In genomic region chr8:110920773-110921277, GRCm38 (mm10) we compare ENCODE assay signal across 8 mouse cellular contexts. TPM values are rescaled to one million over a fixed set of nuclear protein-coding genes. Genes with fewer than 3 reads are reported as not detected.
A peak's percentile ranks its signal among the peaks of the same experiment; 100 is the strongest.
DNase-seq lines count a peak whose midpoint lies in the region; ATAC-seq and TF ChIP-seq lines count a peak whose summit lies in the region.

No protein-coding gene starts in this region.

- H3K27ac ChIP-seq in layer of hippocampus, adult 2 months = peak overlapping the region; percentile 98
- H3K27ac ChIP-seq in embryonic facial prominence, embryonic 11.5 days (replicated peaks; ENCODE audit: low read depth, low read length) = peak overlapping the region; percentile 73
- no peak overlapping the region for H3K27ac ChIP-seq in hindbrain, embryonic 16.5 days (ENCODE audit: low read depth, low read length)

- peak overlapping the region; percentile 95 for H3K4me3 ChIP-seq in layer of hippocampus, adult 2 months
- peak overlapping the region; percentile 80 for H3K4me3 ChIP-seq in embryonic facial prominence, embryonic 11.5 days (ENCODE audit: low read depth, low read length)
- peak overlapping the region; percentile 92 for H3K4me3 ChIP-seq in hindbrain, embryonic 16.5 days (ENCODE audit: low read length)
- H3K4me3 ChIP-seq in myocyte = peak overlapping the region; percentile 31

- TF ChIP-seq CTCF in layer of hippocampus, adult 2 months (conservative IDR thresholded peaks at IDR 0.05) = no peak

- peak overlapping the region; percentile 89 for H3K4me2 ChIP-seq in embryonic facial prominence, embryonic 11.5 days (ENCODE audit: low read depth, low read length)
- H3K4me2 ChIP-seq in hindbrain, embryonic 16.5 days (ENCODE audit: low read length) = peak overlapping the region; percentile 78
- peak overlapping the region; percentile 92 for H3K4me2 ChIP-seq in myocyte (ENCODE audit: low read depth)

- no peak for DNase-seq in layer of hippocampus, adult 2 months (ENCODE audit: low spot score in 2 of 2)
- DNase-seq in layer of hippocampus, postnatal 36 days = no peak
- peak; percentile 6 for DNase-seq in embryonic facial prominence, embryonic 11.5 days (ENCODE audit: low spot score)
- DNase-seq in layer of hippocampus, adult 9-10 months (ENCODE audit: low spot score) = no peak
- no peak for DNase-seq in layer of hippocampus, adult 18-20 months (ENCODE audit: low spot score in 2 of 2)
- DNase-seq in urinary bladder, postnatal 25 days (ENCODE audit: low spot score) = no peak

- 12% methylated on average over 3 of the region's 3 CpGs for WGBS in embryonic facial prominence, embryonic 11.5 days
- 33% methylated on average over 3 of the region's 3 CpGs for WGBS in hindbrain, embryonic 16.5 days

- H3K4me1 ChIP-seq in embryonic facial prominence, embryonic 11.5 days (ENCODE audit: control insufficient read depth, insufficient read depth, low read length) = no peaks in the 10 kb centered on the region
- H3K4me1 ChIP-seq in hindbrain, embryonic 16.5 days (ENCODE audit: control insufficient read depth, insufficient read depth, low read depth, low read length) = peaks cover 20% of the 10 kb centered on the region

- peak overlapping the region; percentile 36 for H3ac ChIP-seq in myocyte (ENCODE audit: control insufficient read depth, insufficient read length)

- no peak for ATAC-seq in embryonic facial prominence, embryonic 11.5 days (replicated peaks; ENCODE audit: insufficient number of reproducible peaks, low FRiP score, low TSS enrichment, low read depth)
- no peak for ATAC-seq in hindbrain, embryonic 16.5 days

- H3K9me3 ChIP-seq in embryonic facial prominence, embryonic 11.5 days (replicated peaks; ENCODE audit: control insufficient read depth, low read length) = no peaks in the 10 kb centered on the region
- no peaks in the 10 kb centered on the region for H3K9me3 ChIP-seq in hindbrain, embryonic 16.5 days (ENCODE audit: control insufficient read depth, low read length)

- H3K79me2 ChIP-seq in myocyte (ENCODE audit: control insufficient read depth, insufficient read depth) = peaks cover 43% of the 10 kb centered on the region

- H3K27me3 ChIP-seq in embryonic facial prominence, embryonic 11.5 days (ENCODE audit: control insufficient read depth, insufficient read depth, low read length) = no peaks in the 10 kb centered on the region
- H3K27me3 ChIP-seq in hindbrain, embryonic 16.5 days (replicated peaks; ENCODE audit: control insufficient read depth, insufficient read depth, low read length) = no peaks in the 10 kb centered on the region
- no peaks in the 10 kb centered on the region for H3K27me3 ChIP-seq in myocyte (ENCODE audit: control insufficient read depth, insufficient read depth, insufficient read length)

- H3K36me3 ChIP-seq in embryonic facial prominence, embryonic 11.5 days (replicated peaks; ENCODE audit: control insufficient read depth, insufficient read depth, low read depth, low read length) = no peaks in the 10 kb centered on the region
- no peaks in the 10 kb centered on the region for H3K36me3 ChIP-seq in hindbrain, embryonic 16.5 days (ENCODE audit: control insufficient read depth, insufficient read depth, low read length)
- H3K36me3 ChIP-seq in myocyte (ENCODE audit: control insufficient read depth, insufficient read depth) = no peaks in the 10 kb centered on the region

- H3K9ac ChIP-seq in embryonic facial prominence, embryonic 11.5 days (replicated peaks; ENCODE audit: low read length) = peak overlapping the region; percentile 95
- H3K9ac ChIP-seq in hindbrain, embryonic 16.5 days (ENCODE audit: low read depth, low read length) = peak overlapping the region; percentile 96

- no peak for TF ChIP-seq POLR2A in myocyte (IDR thresholded peaks at IDR 0.05; ENCODE audit: insufficient read length, low read depth)

TF ChIP-seq in myocyte, 11 proteins besides CTCF, POLR2A, EP300 and RAD21:
- TF ChIP-seq POLR2AphosphoS2 (IDR thresholded peaks at IDR 0.05; ENCODE audit: insufficient read length, low read depth) (no peak), TCF3 (IDR thresholded peaks at IDR 0.05; ENCODE audit: insufficient read length, low read depth) (no peak), MAX (IDR thresholded peaks at IDR 0.05; ENCODE audit: low read depth) (no peak), REST (IDR thresholded peaks at IDR 0.05; ENCODE audit: insufficient read depth, insufficient read length) (no peak), CEBPB (IDR thresholded peaks at IDR 0.05; ENCODE audit: insufficient read depth, poor library complexity, severe bottlenecking) (no peak), MYOG (IDR thresholded peaks at IDR 0.05; ENCODE audit: control insufficient read depth in 1 of 3, insufficient read depth in 1 of 3, insufficient read length in 2 of 3, low read depth in 2 of 3) (no peak), SRF (IDR thresholded peaks at IDR 0.05; ENCODE audit: control insufficient read depth, insufficient read length, low read depth) (no peak), MYOD1 (IDR thresholded peaks at IDR 0.05; ENCODE audit: control insufficient read depth in 1 of 3, insufficient read length in 2 of 3, low read depth in 2 of 3) (no peak), USF1 (IDR thresholded peaks at IDR 0.05; ENCODE audit: low read depth) (no peak), E2F4 (IDR thresholded peaks at IDR 0.05; ENCODE audit: insufficient read depth) (no peak), TCF12 (IDR thresholded peaks at IDR 0.05; ENCODE audit: insufficient read depth, poor library complexity, severe bottlenecking) (no peak)

RNA-seq across cellular contexts. Expression of gene St3gal2, which starts 1.1 kb away (rescaled TPM):
- 100 to 1,000 TPM in 1 of 2 experiments, 10 to 100 TPM in 1; 95.1 to 104 TPM for total RNA-seq in layer of hippocampus, adult 2 months (2021)
- total RNA-seq in layer of hippocampus, postnatal 36 days (2021) = 10 to 100 TPM; 94.9 to 95.6 TPM
- polyA plus RNA-seq in embryonic facial prominence, embryonic 11.5 days (2014; fragmentation: Nextera tagmentation; extraction: Ambion mirVana) = 15.1 and 17.4 TPM in 2 replicates
- 23.5 and 26.5 TPM in 2 replicates for polyA plus RNA-seq in hindbrain, embryonic 16.5 days (2015; fragmentation: Nextera tagmentation; extraction: Ambion mirVana)
- 39.7 TPM for polyA plus RNA-seq in myocyte (2012; fragmentation: generic; extraction: Trizol)
- 100 to 1,000 TPM; 101 to 103 TPM for total RNA-seq in layer of hippocampus, adult 18-20 months (2021)

RNA-seq across cellular contexts. Expression of gene Fuk, which starts 18.5 kb away (rescaled TPM):
- 10 to 100 TPM; 23.5 to 29.0 TPM for total RNA-seq in layer of hippocampus, adult 2 months (2021)
- 10 to 100 TPM; 20.8 to 24.0 TPM for total RNA-seq in layer of hippocampus, postnatal 36 days (2021)
- polyA plus RNA-seq in embryonic facial prominence, embryonic 11.5 days (2014; fragmentation: Nextera tagmentation; extraction: Ambion mirVana) = 5.6 and 6.8 TPM in 2 replicates
- polyA plus RNA-seq in hindbrain, embryonic 16.5 days (2015; fragmentation: Nextera tagmentation; extraction: Ambion mirVana) = 7.2 and 8.1 TPM in 2 replicates
- 7.2 TPM for polyA plus RNA-seq in myocyte (2012; fragmentation: generic; extraction: Trizol)
- total RNA-seq in layer of hippocampus, adult 18-20 months (2021) = 10 to 100 TPM; 22.3 to 22.4 TPM

Comparison
In these comparisons a context has a peak if more than half of its experiments do, and no peak if none do; other contexts are left out.
1. H3K4me3 ChIP-seq: peak in every context shown above with its lines; median percentile 95 in layer of hippocampus, adult 2 months; 92 in hindbrain, embryonic 16.5 days; 80 in embryonic facial prominence, embryonic 11.5 days; 31 in myocyte.